Mouse (Mus musculus) ES-E14 (cell line): Measurements from ENCODE around the gene Elfn2. TPM values are rescaled to one million over a fixed set of nuclear protein-coding genes. Genes with fewer than 3 reads are reported as not detected.

Experiments used
- DNase-seq: peaks from one replicate; pipeline ENCODE4 v3.0.0-alpha.2; 2013; ENCODE audit warnings: low read depth, low spot score
- H3K27ac ChIP-seq: 2 replicates; pipeline ENCODE4 v1.5.1; 2012; ENCODE audit warnings: low read depth, mild to moderate bottlenecking, low read length, moderate library complexity, mixed read lengths; ENCODE audit not compliant: poor library complexity, insufficient read depth, severe bottlenecking
- H3K36me3 ChIP-seq: 2 replicates; pipeline ENCODE4 v1.6.1; 2012; ENCODE audit warnings: mild to moderate bottlenecking, low read length, moderate library complexity, mixed read lengths; ENCODE audit not compliant: control insufficient read depth, poor library complexity, insufficient read depth, severe bottlenecking
- H3K4me1 ChIP-seq, 2 experiments: fragments of 150-350 bp in 1 of 2; sonication (generic) in 1 of 2; 2 replicates each; pipeline ENCODE4 v1.6.1; 2012; ENCODE audit warnings: low read length in 2 of 2, mild to moderate bottlenecking in 1 of 2, mixed read lengths in 1 of 2; ENCODE audit not compliant: control insufficient read depth in 2 of 2, insufficient read depth in 2 of 2, poor library complexity in 1 of 2
- H3K4me3 ChIP-seq, 2 experiments: fragments of 150-350 bp in 1 of 2; sonication (generic) in 1 of 2; 2 replicates each; pipeline ENCODE4 v1.5.1; 2012; ENCODE audit warnings: low read length in 2 of 2, low read depth in 1 of 2, mild to moderate bottlenecking in 1 of 2, mixed read lengths in 1 of 2; ENCODE audit not compliant: insufficient read depth in 1 of 2, poor library complexity in 1 of 2, severe bottlenecking in 1 of 2
- H3K9ac ChIP-seq: 2 replicates; pipeline ENCODE4 v1.6.1; 2012; ENCODE audit warnings: low read depth, mild to moderate bottlenecking, low read length, mixed read lengths; ENCODE audit not compliant: poor library complexity, insufficient read depth, severe bottlenecking
- H3K9me3 ChIP-seq: fragments of 150-350 bp; sonication (generic); 2 replicates; pipeline ENCODE4 v1.6.1; 2012; ENCODE audit warnings: low read depth, mild to moderate bottlenecking, low read length; ENCODE audit not compliant: control insufficient read depth, insufficient read depth
- CHD2 ChIP-seq: IDR thresholded peaks from 2 replicates; pipeline ENCODE4 v1.6.1; 2014; ENCODE audit warnings: mild to moderate bottlenecking, low read depth, low read length, inconsistent platforms
- HCFC1 ChIP-seq: IDR thresholded peaks from 2 replicates; pipeline ENCODE4 v1.6.1; 2012; ENCODE audit warnings: low read length, inconsistent platforms, borderline replicate concordance; ENCODE audit not compliant: insufficient read depth
- MAFK ChIP-seq: IDR thresholded peaks from 2 replicates; pipeline ENCODE4 v1.6.1; 2014; ENCODE audit warnings: mild to moderate bottlenecking, low read depth, low read length, inconsistent platforms; ENCODE audit not compliant: insufficient read depth
- ZC3H11A ChIP-seq: IDR thresholded peaks from 2 replicates; pipeline ENCODE4 v1.6.1; 2012; ENCODE audit warnings: low read depth, mild to moderate bottlenecking, inconsistent platforms, low read length, borderline replicate concordance
- ZNF384 ChIP-seq: IDR thresholded peaks from 2 replicates; pipeline ENCODE4 v1.6.1; 2012; ENCODE audit warnings: low read depth, low read length, inconsistent platforms
- in situ Hi-C, 2 experiments: fragments of 600-800 bp; cut with MboI; formaldehyde crosslinking; loops; one replicate each; pipeline ENCODE4 v1.15.1; 2025; ENCODE audit warnings: low sequenced_read_pairs in 2 of 2, inconsistent platforms in 1 of 2; ENCODE audit not compliant: unreplicated experiment in 2 of 2
- total RNA-seq: library from RNA; depleted of rRNA; stranded (reverse); fragments of 300-350 nt; gene quantifications from 2 replicates; pipeline ENCODE4 v1.2.3, GENCODE M21; 2012

Gene Elfn2
- total RNA-seq, 1 experiment: 0.09 TPM

- Histone ChIP-seq H3K9ac (no peak overlapping the region), H3K4me1 (no peaks in the 10 kb centered on the region; a peak in 1 of 4 replicates), H3K4me3 (no peak overlapping the region), H3K9me3 (no peaks in the 10 kb centered on the region), H3K36me3 (no peaks in the 10 kb centered on the region), H3K27ac (no peak overlapping the region)
- DNase-seq: no peak
- TF ChIP-seq ZC3H11A (no peak), CHD2 (no peak), ZNF384 (no peak), HCFC1 (no peak), MAFK (no peak)
- in situ Hi-C loops: no loop called here
These were observed 11.9 kb downstream of the Elfn2 start for GRCm38 (mm10) chr15:78706630-78707029.

GRCm38 (mm10) chr15:78704824-78705223 lies 13.7 kb downstream of the Elfn2 start:
- no peak for DNase-seq
- TF ChIP-seq ZNF384 (no peak), MAFK (no peak), ZC3H11A (no peak), HCFC1 (no peak), CHD2 (no peak)
- no peak overlapping the region for H3K9ac ChIP-seq

GRCm38 (mm10) chr15:78704007-78704406 lies 14.6 kb downstream of the Elfn2 start:
- in situ Hi-C loops: no loop called here
- no peak overlapping the region for H3K9ac ChIP-seq

More at GRCm38 (mm10) chr15:78704824-78705223, 13.7 kb downstream of the Elfn2 start:
- Histone ChIP-seq H3K4me3 (no peak overlapping the region), H3K36me3 (no peaks in the 10 kb centered on the region), H3K27ac (no peak overlapping the region), H3K4me1 (no peaks in the 10 kb centered on the region; a peak in 1 of 4 replicates), H3K9me3 (no peaks in the 10 kb centered on the region)
- in situ Hi-C loops: no loop called here

GRCm38 (mm10) chr15:78700420-78700819 lies 18.2 kb downstream of the Elfn2 start:
- Histone ChIP-seq H3K4me1 (no peaks in the 10 kb centered on the region; a peak in 1 of 4 replicates), H3K9ac (no peak overlapping the region), H3K36me3 (no peaks in the 10 kb centered on the region), H3K4me3 (no peak overlapping the region), H3K27ac (no peak overlapping the region), H3K9me3 (no peaks in the 10 kb centered on the region)
- in situ Hi-C loops: no loop called here
- TF ChIP-seq HCFC1 (no peak), CHD2 (no peak), ZNF384 (no peak), MAFK (no peak), ZC3H11A (no peak)
- no peak for DNase-seq

More at GRCm38 (mm10) chr15:78704007-78704406, 14.6 kb downstream of the Elfn2 start:
- H3K9me3 ChIP-seq: no peaks in the 10 kb centered on the region
- TF ChIP-seq HCFC1 (no peak), MAFK (no peak), ZNF384 (no peak), ZC3H11A (no peak)
- H3K4me3 ChIP-seq: no peak overlapping the region
- no peaks in the 10 kb centered on the region; a peak in 1 of 4 replicates for H3K4me1 ChIP-seq
- DNase-seq: no peak
- no peak overlapping the region for H3K27ac ChIP-seq
- H3K36me3 ChIP-seq: no peaks in the 10 kb centered on the region

- no peak for TF ChIP-seq ZC3H11A
- no peak for TF ChIP-seq CHD2
- no peak for TF ChIP-seq HCFC1
- no peak for TF ChIP-seq ZNF384
- TF ChIP-seq MAFK: no peak
- no peaks in the 10 kb centered on the region; a peak in 1 of 4 replicates for H3K4me1 ChIP-seq
- H3K27ac ChIP-seq: no peak overlapping the region
- no peaks in the 10 kb centered on the region for H3K9me3 ChIP-seq
- in situ Hi-C loops: no loop called here
- H3K9ac ChIP-seq: no peak overlapping the region
- no peak for DNase-seq
- no peak overlapping the region for H3K4me3 ChIP-seq
- no peaks in the 10 kb centered on the region for H3K36me3 ChIP-seq
These were observed 19.1 kb downstream of the Elfn2 start for GRCm38 (mm10) chr15:78699513-78699912.
